Mouse (Mus musculus) hindbrain, postnatal 0 days (tissue): ENCODE results near the gene Vmn1r235. TPM values are rescaled to one million over a fixed set of nuclear protein-coding genes. Genes with fewer than 3 reads are reported as not detected.

Experiments
- ATAC-seq: fragments of 200-750 bp; cut with Nextera tagmentation; 2 replicates; pipeline ENCODE4 v1.8.0; 2017; ENCODE audit warnings: mild to moderate bottlenecking, moderate TSS enrichment, moderate library complexity
- DNase-seq: peaks from one replicate; pipeline ENCODE4 v3.0.0-alpha.2; 2015; ENCODE audit warnings: low spot score
- H3K27ac ChIP-seq: fragments of 300-500 bp; sonication (generic); 2 replicates; pipeline ENCODE4 v1.5.1; 2014; ENCODE audit warnings: mild to moderate bottlenecking
- H3K27me3 ChIP-seq: fragments of 300-500 bp; sonication (generic); 2 replicates; pipeline ENCODE4 v1.6.1; 2014; ENCODE audit warnings: low read length, mixed read lengths; ENCODE audit not compliant: insufficient read depth
- H3K36me3 ChIP-seq: fragments of 300-500 bp; sonication (generic); 2 replicates; pipeline ENCODE4 v1.6.1; 2014; ENCODE audit warnings: low read length, mixed read lengths; ENCODE audit not compliant: insufficient read depth
- H3K4me1 ChIP-seq: fragments of 300-500 bp; sonication (generic); 2 replicates; pipeline ENCODE4 v1.6.1; 2014; ENCODE audit warnings: antibody characterized with exemption, low read length, mixed read lengths; ENCODE audit not compliant: insufficient read depth
- H3K4me2 ChIP-seq: fragments of 300-500 bp; sonication (generic); 2 replicates; pipeline ENCODE4 v1.6.1; 2014; ENCODE audit warnings: low read depth, mild to moderate bottlenecking, low read length, moderate library complexity, mixed read lengths
- H3K4me3 ChIP-seq: fragments of 300-500 bp; sonication (generic); 2 replicates; pipeline ENCODE4 v1.5.1; 2014; ENCODE audit warnings: low read length
- H3K9ac ChIP-seq: fragments of 300-500 bp; sonication (generic); replicated peaks from 2 replicates; pipeline ENCODE4 v1.6.1; 2014; ENCODE audit warnings: mild to moderate bottlenecking, low read length, moderate library complexity, mixed read lengths
- H3K9me3 ChIP-seq: fragments of 300-500 bp; sonication (generic); 2 replicates; pipeline ENCODE4 v1.6.1; 2016; ENCODE audit warnings: low read length, mixed read lengths
- CTCF ChIP-seq: IDR thresholded peaks from 2 replicates; pipeline ENCODE4 v1.5.1; 2016; ENCODE audit warnings: antibody characterized with exemption, control low read depth, low read depth
- microRNA-seq, 2 experiments: library from miRNA; unstranded; fragments of <30 nt; microRNA quantifications; one replicate each; pipeline ENCODE4; 2016
- polyA plus RNA-seq: library from polyadenylated mRNA; unstranded; fragments of >200 nt; fragmentation: Nextera tagmentation; extraction: Ambion mirVana; gene quantifications from 2 replicates; pipeline ENCODE4 v1.2.1, GENCODE M21; 2015
- total RNA-seq: library from RNA; depleted of rRNA; stranded (reverse); fragments of >200 nt; gene quantifications from 2 replicates; pipeline ENCODE4 v1.2.3, GENCODE M21; 2014; rRNA removed

Gene Vmn1r235
- total and polyA plus RNA-seq, 2 experiments from 2014 or later: not detected

- Histone ChIP-seq H3K4me3 (no peak overlapping the region), H3K9ac (no peak overlapping the region), H3K9me3 (no peaks in the 10 kb centered on the region), H3K27ac (no peak overlapping the region), H3K36me3 (no peaks in the 10 kb centered on the region), H3K4me1 (no peaks in the 10 kb centered on the region), H3K4me2 (no peak overlapping the region), H3K27me3 (no peaks in the 10 kb centered on the region)
- TF ChIP-seq CTCF: no peak
- DNase-seq: no peak
- ATAC-seq: no peak
These were observed 33.5 kb downstream of the Vmn1r235 start for GRCm38 (mm10) chr17:21289695-21290094.

GRCm38 (mm10) chr17:21311565-21311964 is 55.4 kb downstream of the Vmn1r235 start, which contains the start of gene Vmn1r237:
Gene Vmn1r237, plus strand, starts transcription at chr17:21311865.
- Histone ChIP-seq H3K9ac (no peak within 1 kb of the TSS), H3K27ac (no peak within 1 kb of the TSS), H3K4me3 (no peak within 1 kb of the TSS), H3K36me3 (no peaks in the 10 kb centered on the region), H3K27me3 (no peaks in the 10 kb centered on the region), H3K4me1 (no peaks in the 10 kb centered on the region), H3K9me3 (no peaks in the 10 kb centered on the region), H3K4me2 (no peak within 1 kb of the TSS)
- ATAC-seq (no peak), DNase-seq (no peak)
- TF ChIP-seq CTCF: no peak

Small RNAs within 50 kb of the gene (microRNA-seq; reads per million reads assigned to microRNA genes)
- gene Gm26384: 0 reads per million in 2 experiments

Other genes with a start within 250 kb of the Vmn1r235 start
- 8.8 and 15.6 TPM in 2 replicates for gene Zfp160, start 247.5 kb upstream of the Vmn1r235 start, total RNA-seq
- gene Zfp160, start 247.5 kb upstream of the Vmn1r235 start, polyA plus RNA-seq: 10.6 and 11.9 TPM in 2 replicates
- not detected in 2 replicates for gene Vmn1r234, start 30.3 kb upstream of the Vmn1r235 start, total RNA-seq
- not detected in 2 replicates for gene Vmn1r234, start 30.3 kb upstream of the Vmn1r235 start, polyA plus RNA-seq
- not detected in 2 replicates for gene Vmn1r236, start 26.5 kb downstream of the Vmn1r235 start, total RNA-seq
- gene Vmn1r236, start 26.5 kb downstream of the Vmn1r235 start, polyA plus RNA-seq: not detected in 2 replicates
- not detected in 2 replicates for gene Vmn1r237, start 55.5 kb downstream of the Vmn1r235 start, total RNA-seq
- not detected in 2 replicates for gene Vmn1r237, start 55.5 kb downstream of the Vmn1r235 start, polyA plus RNA-seq
- 0.73 and 1.7 TPM in 2 replicates for gene Zfp677, start 127.3 kb downstream of the Vmn1r235 start, total RNA-seq
- gene Zfp677, start 127.3 kb downstream of the Vmn1r235 start, polyA plus RNA-seq: 1.8 and 2.7 TPM in 2 replicates
- gene Zfp54, start 166.8 kb downstream of the Vmn1r235 start, total RNA-seq: 2.1 and 2.2 TPM in 2 replicates
- 1.8 and 2.4 TPM in 2 replicates for gene Zfp54, start 166.8 kb downstream of the Vmn1r235 start, polyA plus RNA-seq
- 2.9 and 3.2 TPM in 2 replicates for gene Zfp51, start 194.0 kb downstream of the Vmn1r235 start, total RNA-seq
- 5.6 TPM in 2 replicates for gene Zfp51, start 194.0 kb downstream of the Vmn1r235 start, polyA plus RNA-seq
- gene Zfp53, start 232.6 kb downstream of the Vmn1r235 start, total RNA-seq: 3.1 and 3.4 TPM in 2 replicates
- gene Zfp53, start 232.6 kb downstream of the Vmn1r235 start, polyA plus RNA-seq: 7.8 and 7.9 TPM in 2 replicates